Mouse (Mus musculus) stomach, embryonic 16.5 days (tissue): ENCODE measurements at regions not wholly inside any gene's neighbourhood (a gene's known extent, or its start where the extent isn't known, plus 50 kb on each side); places are given as distances from the start of the nearest gene placed in this dataset.

Experiments used
- ATAC-seq: fragments of 200-750 bp; cut with Nextera tagmentation; 2 replicates; pipeline ENCODE4 v1.8.0; 2017; ENCODE audit warnings: moderate number of reproducible peaks, moderate TSS enrichment; ENCODE audit not compliant: insufficient read depth, low FRiP score
- H3K27ac ChIP-seq: fragments of 300-500 bp; sonication (generic); 2 replicates; pipeline ENCODE4 v1.5.1; 2014; ENCODE audit warnings: low read length
- H3K27me3 ChIP-seq: fragments of 300-500 bp; sonication (generic); 2 replicates; pipeline ENCODE4 v1.6.1; 2014; ENCODE audit warnings: low read length, control low read depth, mixed read lengths; ENCODE audit not compliant: control insufficient read depth, insufficient read depth
- H3K36me3 ChIP-seq: fragments of 300-500 bp; sonication (generic); 2 replicates; pipeline ENCODE4 v1.6.1; 2014; ENCODE audit warnings: low read length; ENCODE audit not compliant: control insufficient read depth, insufficient read depth
- H3K4me1 ChIP-seq: fragments of 300-500 bp; sonication (generic); 2 replicates; pipeline ENCODE4 v1.6.1; 2014; ENCODE audit warnings: low read length, control low read depth, mixed read lengths; ENCODE audit not compliant: control insufficient read depth, insufficient read depth
- H3K4me2 ChIP-seq: fragments of 300-500 bp; sonication (generic); 2 replicates; pipeline ENCODE4 v1.6.1; 2014; ENCODE audit warnings: low read depth, low read length, mixed read lengths
- H3K4me3 ChIP-seq: fragments of 300-500 bp; sonication (generic); replicated peaks from 2 replicates; pipeline ENCODE4 v1.5.1; 2014; ENCODE audit warnings: mild to moderate bottlenecking, low read length
- H3K9ac ChIP-seq: fragments of 300-500 bp; sonication (generic); 2 replicates; pipeline ENCODE4 v1.6.1; 2014; ENCODE audit warnings: low read length
- H3K9me3 ChIP-seq: fragments of 300-500 bp; sonication (generic); replicated peaks from 2 replicates; pipeline ENCODE4 v1.6.1; 2016; ENCODE audit warnings: low read length, control low read depth; ENCODE audit not compliant: control insufficient read depth
- WGBS: fragments of 180-500 bp; shearing (Covaris S2); extraction: QIAGEN DNeasy Blood & Tissue Kit; methylation state at CpG from one replicate; pipeline ENCODE4 v1.1.7; 2014; 5-methylcytosine and 5-hydroxymethylcytosine counted together

DNA sequence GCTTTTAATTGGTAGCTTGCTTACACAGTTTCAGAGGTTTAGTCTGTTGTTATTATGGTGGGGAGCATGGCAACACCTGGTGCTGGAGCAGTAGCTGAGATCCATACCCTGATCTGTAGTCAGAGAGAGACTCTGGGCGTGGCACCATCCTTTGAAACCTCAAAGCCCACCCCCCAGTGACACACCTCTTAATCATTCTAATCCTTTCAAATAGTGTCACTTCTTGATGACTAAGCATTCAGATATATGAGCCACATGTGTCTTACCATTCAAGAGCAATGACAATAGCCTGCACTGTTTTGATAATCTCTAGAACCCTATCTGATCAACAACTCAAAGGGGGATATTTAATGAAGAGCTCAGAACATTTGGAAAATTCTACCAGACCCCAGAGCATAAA lies 57.6 kb upstream of the Mroh9 start:
- H3K4me1 ChIP-seq: no peaks in the 10 kb centered on the region
- H3K27ac ChIP-seq: no peak overlapping the region
- no peaks in the 10 kb centered on the region for H3K9me3 ChIP-seq
- no peak overlapping the region for H3K9ac ChIP-seq
- H3K36me3 ChIP-seq: no peaks in the 10 kb centered on the region
- H3K27me3 ChIP-seq: no peaks in the 10 kb centered on the region
- ATAC-seq: no peak
- H3K4me3 ChIP-seq: no peak overlapping the region
- 90% methylated on average over 1 of the region's 1 CpGs for WGBS
- no peak overlapping the region for H3K4me2 ChIP-seq

DNA sequence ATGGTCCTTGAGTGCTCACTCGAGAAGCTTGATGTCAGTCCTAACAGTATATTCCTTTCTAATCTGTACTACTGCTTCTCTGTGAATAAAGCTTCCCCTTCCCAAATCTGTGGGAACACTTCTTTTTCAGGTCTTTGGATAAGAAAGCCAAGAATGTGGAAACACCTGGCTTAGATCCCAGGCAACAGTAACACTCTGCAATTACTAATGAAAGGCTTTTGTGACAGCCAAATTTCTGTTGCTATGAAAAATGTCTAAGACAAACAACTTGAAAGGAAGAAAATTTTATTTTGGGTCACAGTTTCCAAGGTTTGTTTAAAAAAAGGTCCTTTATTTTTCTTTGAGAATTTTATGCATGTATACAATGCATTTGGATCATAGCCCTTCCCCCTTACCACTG lies 56.0 kb upstream of the Mroh9 start:
- Histone ChIP-seq H3K9me3 (no peaks in the 10 kb centered on the region), H3K36me3 (no peaks in the 10 kb centered on the region), H3K4me3 (no peak overlapping the region), H3K9ac (no peak overlapping the region), H3K4me1 (no peaks in the 10 kb centered on the region), H3K4me2 (no peak overlapping the region), H3K27me3 (no peaks in the 10 kb centered on the region), H3K27ac (no peak overlapping the region)
- WGBS: 66% methylated on average over 1 of the region's 1 CpGs
- ATAC-seq: no peak

DNA sequence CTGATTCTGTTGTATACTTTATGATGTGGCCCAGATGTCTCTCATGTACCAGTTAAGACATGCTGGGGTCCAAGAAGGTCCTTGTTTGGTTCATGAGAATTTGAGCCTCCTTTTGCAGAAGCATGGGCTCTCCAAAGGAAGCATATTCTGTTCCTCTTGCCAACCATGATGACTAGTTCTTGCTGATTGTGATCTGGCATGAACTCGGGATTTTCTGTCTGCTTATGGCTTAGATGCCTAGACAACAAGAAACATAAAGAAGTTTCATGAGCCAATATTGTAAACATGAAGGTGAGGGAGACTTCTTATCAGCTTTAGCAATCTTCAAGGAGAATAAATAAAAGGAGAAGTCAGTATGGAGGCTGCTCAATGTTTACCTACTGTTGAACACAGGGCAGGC lies 52.7 kb upstream of the Mroh9 start:
- no peak overlapping the region for H3K4me3 ChIP-seq
- no peaks in the 10 kb centered on the region for H3K27me3 ChIP-seq
- no peak overlapping the region for H3K9ac ChIP-seq
- ATAC-seq: no peak
- no peak overlapping the region for H3K27ac ChIP-seq
- no peak overlapping the region for H3K4me2 ChIP-seq
- 32% methylated on average over 1 of the region's 1 CpGs for WGBS
- no peaks in the 10 kb centered on the region for H3K36me3 ChIP-seq
- H3K4me1 ChIP-seq: no peaks in the 10 kb centered on the region
- H3K9me3 ChIP-seq: no peaks in the 10 kb centered on the region
